Mouse (Mus musculus) liver, postnatal 0 days (tissue): ENCODE measurements around the gene Cyfip1. TPM values are rescaled to one million over a fixed set of nuclear protein-coding genes. Genes with fewer than 3 reads are reported as not detected.

Experiments used
- ATAC-seq: fragments of 200-750 bp; cut with Nextera tagmentation; 2 replicates; pipeline ENCODE4 v1.8.0; 2017; ENCODE audit warnings: mild to moderate bottlenecking, moderate library complexity
- DNase-seq: peaks from one replicate; pipeline ENCODE4 v3.0.0-alpha.2; 2016
- H3K27ac ChIP-seq: fragments of 300-500 bp; sonication (generic); 2 replicates; pipeline ENCODE4 v1.5.1; 2014; ENCODE audit warnings: antibody characterized with exemption, moderate library complexity, mild to moderate bottlenecking, low read depth
- H3K27me3 ChIP-seq: fragments of 300-500 bp; sonication (generic); 2 replicates; pipeline ENCODE4 v1.6.1; 2014; ENCODE audit warnings: low read length, control low read depth, mixed read lengths; ENCODE audit not compliant: insufficient read depth
- H3K36me3 ChIP-seq: fragments of 300-500 bp; sonication (generic); replicated peaks from 2 replicates; pipeline ENCODE4 v1.6.1; 2014; ENCODE audit warnings: mild to moderate bottlenecking, control low read depth, low read length, moderate library complexity, mixed read lengths; ENCODE audit not compliant: insufficient read depth
- H3K4me1 ChIP-seq: fragments of 300-500 bp; sonication (generic); 2 replicates; pipeline ENCODE4 v1.6.1; 2014; ENCODE audit warnings: antibody characterized with exemption, mild to moderate bottlenecking, control low read depth; ENCODE audit not compliant: insufficient read depth
- H3K4me2 ChIP-seq: fragments of 300-500 bp; sonication (generic); 2 replicates; pipeline ENCODE4 v1.6.1; 2014; ENCODE audit warnings: low read depth, mild to moderate bottlenecking, low read length, moderate library complexity, mixed read lengths
- H3K4me3 ChIP-seq: fragments of 300-500 bp; sonication (generic); 2 replicates; pipeline ENCODE4 v1.5.1; 2014; ENCODE audit warnings: low read depth, low read length
- H3K9ac ChIP-seq: fragments of 300-500 bp; sonication (generic); replicated peaks from 2 replicates; pipeline ENCODE4 v1.6.1; 2014; ENCODE audit warnings: mild to moderate bottlenecking, moderate library complexity
- H3K9me3 ChIP-seq: fragments of 300-500 bp; sonication (generic); 2 replicates; pipeline ENCODE4 v1.6.1; 2016; ENCODE audit warnings: mild to moderate bottlenecking, control low read depth, low read length, mixed read lengths
- CTCF ChIP-seq: sonication (generic); IDR thresholded peaks from 2 replicates; pipeline ENCODE4 v1.5.1; 2016; ENCODE audit warnings: antibody characterized with exemption, low read depth
- EP300 ChIP-seq: IDR thresholded peaks from 2 replicates; pipeline ENCODE4 v1.6.1; 2016; ENCODE audit warnings: antibody characterized with exemption, low read depth, mild to moderate bottlenecking
- WGBS: fragments of 180-500 bp; shearing (Covaris S2); extraction: QIAGEN DNeasy Blood & Tissue Kit; methylation state at CpG from one replicate; pipeline ENCODE4 v1.1.7; 2014; ENCODE audit not compliant: insufficient replicate concordance; 5-methylcytosine and 5-hydroxymethylcytosine counted together
- polyA plus RNA-seq: library from polyadenylated mRNA; unstranded; fragments of >200 nt; fragmentation: Nextera tagmentation; extraction: Ambion mirVana; gene quantifications from 2 replicates; pipeline ENCODE4 v1.2.1, GENCODE M21; 2015

The Cyfip1 gene
- polyA plus RNA-seq, 1 experiment from 2014 or later, result 14.3 TPM

DNA sequence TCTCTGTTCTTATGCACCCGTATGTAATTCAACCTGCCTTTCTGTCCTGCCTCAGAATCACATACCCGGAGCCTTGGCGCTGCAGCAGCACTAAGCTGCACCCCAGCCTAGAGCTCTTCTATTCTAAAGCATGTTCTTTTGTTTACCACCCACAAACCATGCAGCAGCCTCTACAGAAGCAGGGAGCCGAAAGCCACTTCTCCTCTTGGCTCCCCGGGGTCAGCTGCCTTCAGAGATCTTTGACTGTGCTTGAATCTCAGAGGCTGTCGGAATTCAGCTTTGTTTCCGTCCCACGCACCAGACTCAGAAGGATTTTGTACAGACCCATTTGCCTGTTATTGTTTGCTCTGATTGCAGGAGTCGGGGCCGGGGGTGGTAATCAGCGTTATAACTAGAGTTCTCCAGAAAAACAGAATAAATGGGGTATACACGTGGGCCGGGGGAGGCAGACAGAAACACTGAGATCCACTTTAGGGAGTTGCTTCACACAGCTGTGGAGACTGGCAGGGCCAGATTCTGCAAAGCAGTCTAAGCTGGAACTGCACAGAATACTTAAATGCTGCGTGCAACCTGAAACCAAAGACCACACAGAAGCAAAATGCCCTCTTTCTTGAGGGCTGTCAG is 8.5 kb downstream of the Cyfip1 start:
- no peak for ATAC-seq
- H3K36me3 ChIP-seq, result no peaks in the 10 kb centered on the region
- H3K4me3 ChIP-seq, result no peak overlapping the region
- TF ChIP-seq EP300 (no peak), CTCF (no peak)
- H3K27me3 ChIP-seq, result no peaks in the 10 kb centered on the region
- no peak overlapping the region for H3K4me2 ChIP-seq
- 79% methylated on average over 14 of the region's 14 CpGs for WGBS
- H3K27ac ChIP-seq, result no peak overlapping the region
- DNase-seq, result no peak
- no peaks in the 10 kb centered on the region for H3K9me3 ChIP-seq
- peaks cover 9% of the 10 kb centered on the region for H3K4me1 ChIP-seq
- no peak overlapping the region for H3K9ac ChIP-seq

DNA sequence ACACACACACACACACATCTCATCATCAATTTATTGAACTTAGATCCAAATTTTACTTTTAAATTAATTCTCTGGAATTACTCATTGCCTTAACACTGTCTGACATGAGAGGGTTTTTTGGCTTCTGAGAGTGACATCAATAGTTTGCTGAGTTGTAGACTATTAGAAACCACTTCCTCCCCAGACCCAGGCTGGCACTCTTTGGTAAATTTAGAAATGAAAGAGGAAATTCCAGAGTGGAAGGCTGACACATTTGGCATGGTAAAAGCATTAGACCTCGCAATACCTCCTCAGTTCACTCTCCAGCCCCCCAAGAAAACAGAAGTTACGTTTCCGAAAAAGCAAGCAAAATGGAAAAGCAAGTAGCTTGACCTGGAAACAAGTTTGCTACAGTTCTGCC is 11.2 kb downstream of the Cyfip1 start:
- no peaks in the 10 kb centered on the region for H3K9me3 ChIP-seq
- no peaks in the 10 kb centered on the region for H3K36me3 ChIP-seq
- ATAC-seq (peak; percentile 33; the same call in 1 of the 2 replicates), DNase-seq (no peak)
- H3K27ac ChIP-seq, result no peak overlapping the region
- 45% methylated on average over 3 of the region's 3 CpGs for WGBS
- TF ChIP-seq CTCF (no peak), EP300 (no peak)
- H3K4me1 ChIP-seq, result peaks cover 7% of the 10 kb centered on the region; the same call in 1 of the 2 replicates
- no peaks in the 10 kb centered on the region for H3K27me3 ChIP-seq
- no peak overlapping the region for H3K4me3 ChIP-seq
- H3K4me2 ChIP-seq, result no peak overlapping the region
- no peak overlapping the region for H3K9ac ChIP-seq

DNA sequence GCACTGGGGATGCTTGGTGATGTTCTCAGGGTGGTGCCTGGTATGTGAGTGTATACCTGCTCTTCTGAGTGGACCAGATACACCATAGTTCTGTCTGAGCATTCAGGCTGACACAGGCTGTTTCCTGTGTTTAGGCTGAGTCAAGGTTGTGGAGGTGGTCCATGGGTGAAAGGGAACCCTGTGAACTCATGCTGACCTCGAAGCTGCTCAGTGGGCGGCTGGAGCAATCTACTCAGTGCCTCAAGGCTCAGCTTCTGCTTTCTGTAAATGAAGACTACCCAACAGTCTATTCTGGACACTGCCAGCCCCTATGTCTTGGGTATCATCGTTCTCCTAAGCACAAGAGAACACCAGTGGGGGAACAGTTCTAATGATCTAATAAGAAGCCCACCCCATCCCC is 14.1 kb downstream of the Cyfip1 start:
- H3K36me3 ChIP-seq, result no peaks in the 10 kb centered on the region
- no peak for ATAC-seq
- peaks cover 10% of the 10 kb centered on the region; the same call in 1 of the 2 replicates for H3K4me1 ChIP-seq
- no peak overlapping the region for H3K27ac ChIP-seq
- no peak for TF ChIP-seq CTCF
- no peak for TF ChIP-seq EP300
- no peaks in the 10 kb centered on the region for H3K9me3 ChIP-seq
- no peak overlapping the region for H3K4me3 ChIP-seq
- no peak for DNase-seq
- H3K4me2 ChIP-seq, result no peak overlapping the region
- WGBS, result 42% methylated on average over 3 of the region's 3 CpGs
- no peak overlapping the region for H3K9ac ChIP-seq
- no peaks in the 10 kb centered on the region for H3K27me3 ChIP-seq

DNA sequence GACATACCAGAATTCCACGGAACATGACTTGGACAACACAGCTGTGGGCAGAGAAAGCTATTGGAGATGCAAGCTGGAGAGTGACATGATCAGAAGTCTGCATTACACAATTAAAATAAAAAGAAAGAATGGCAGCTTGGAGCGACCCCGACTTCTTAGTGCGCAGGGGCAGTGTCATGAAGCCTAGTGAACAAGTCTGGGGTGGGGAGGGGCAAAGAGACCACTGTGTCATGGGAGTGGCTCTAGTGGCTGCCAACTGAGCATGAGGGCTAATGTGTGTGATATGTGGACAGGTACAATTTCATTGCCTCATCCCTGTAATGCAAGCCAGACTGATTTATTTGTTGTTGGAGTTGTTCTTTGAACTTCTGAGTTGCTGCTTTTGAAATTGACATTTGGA is 15.2 kb downstream of the Cyfip1 start:
- H3K36me3 ChIP-seq, result no peaks in the 10 kb centered on the region
- DNase-seq (no peak), ATAC-seq (no peak)
- H3K9ac ChIP-seq, result no peak overlapping the region
- H3K27me3 ChIP-seq, result no peaks in the 10 kb centered on the region
- H3K4me1 ChIP-seq, result peaks cover 8% of the 10 kb centered on the region; the same call in 1 of the 2 replicates
- no peak overlapping the region for H3K4me2 ChIP-seq
- TF ChIP-seq CTCF, result no peak
- no peak for TF ChIP-seq EP300
- no peaks in the 10 kb centered on the region for H3K9me3 ChIP-seq
- H3K27ac ChIP-seq, result no peak overlapping the region
- WGBS, result 84% methylated on average over 4 of the region's 4 CpGs
- no peak overlapping the region for H3K4me3 ChIP-seq

DNA sequence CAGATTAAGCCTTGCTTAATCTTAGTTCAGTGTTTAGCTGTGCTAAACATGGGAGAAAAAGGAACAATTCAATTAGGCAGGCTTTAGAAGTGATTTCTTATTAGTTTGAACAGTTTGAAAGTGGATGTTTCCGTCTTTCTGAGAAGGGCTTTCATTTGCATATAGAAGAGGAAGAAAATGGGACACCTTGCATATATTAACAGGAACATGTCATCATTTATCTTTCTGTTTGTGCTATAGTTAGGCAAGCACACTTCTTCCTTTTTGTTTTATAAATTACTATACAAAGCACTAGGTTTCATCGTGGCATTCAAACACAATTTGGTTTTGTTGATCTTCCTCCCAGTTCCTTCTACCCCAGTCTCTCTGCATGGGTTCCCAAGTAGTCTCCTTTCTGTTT is 16.2 kb downstream of the Cyfip1 start:
- Histone ChIP-seq H3K4me2 (no peak overlapping the region), H3K9ac (no peak overlapping the region), H3K36me3 (no peaks in the 10 kb centered on the region), H3K9me3 (no peaks in the 10 kb centered on the region), H3K4me1 (peaks cover 8% of the 10 kb centered on the region; the same call in 1 of the 2 replicates), H3K27me3 (no peaks in the 10 kb centered on the region), H3K4me3 (no peak overlapping the region), H3K27ac (no peak overlapping the region)
- DNase-seq (no peak), ATAC-seq (no peak)
- WGBS, result 42% methylated on average over 2 of the region's 2 CpGs
- no peak for TF ChIP-seq CTCF

DNA sequence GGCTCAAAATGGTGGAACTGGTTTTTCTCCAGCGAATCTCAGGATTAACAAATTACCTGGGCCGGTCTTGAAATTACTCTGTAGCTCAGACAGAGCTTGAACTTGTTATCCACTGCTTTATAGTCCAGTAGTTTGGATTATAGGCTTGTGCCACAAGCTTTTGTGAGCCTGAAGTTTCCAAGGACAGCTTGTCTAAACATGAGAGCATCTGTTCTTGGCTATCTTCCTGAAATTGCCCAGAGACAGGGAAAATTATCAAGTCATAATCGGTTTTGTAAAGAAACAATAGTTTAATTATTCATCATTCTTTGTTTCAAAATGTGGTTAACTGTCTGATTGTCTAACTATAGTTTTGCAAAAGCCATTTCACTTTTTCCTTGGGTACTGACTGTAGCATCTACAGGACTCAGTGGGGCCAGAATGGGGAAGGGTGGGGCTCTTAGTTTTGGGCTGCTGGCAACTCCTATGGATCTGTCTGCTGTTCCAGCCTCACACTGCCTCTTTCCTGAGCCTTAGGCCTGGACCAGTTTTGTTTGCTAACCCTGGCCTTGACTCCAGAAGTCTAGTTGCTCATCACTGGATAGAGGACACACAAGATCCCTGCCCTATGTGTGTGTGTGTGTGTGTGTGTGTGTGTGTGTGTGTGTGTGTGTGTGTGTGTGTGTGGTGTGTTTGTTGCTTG is 17.4 kb downstream of the Cyfip1 start:
- TF ChIP-seq CTCF (no peak), EP300 (no peak)
- no peak for DNase-seq
- H3K9me3 ChIP-seq, result no peaks in the 10 kb centered on the region
- H3K36me3 ChIP-seq, result no peaks in the 10 kb centered on the region
- WGBS, result 78% methylated on average over 3 of the region's 3 CpGs
- no peak for ATAC-seq
- H3K4me1 ChIP-seq, result 0 out of 2 replicates have a peak, but pooled peaks cover 6% of the 10 kb centered on the region
- no peak overlapping the region for H3K4me3 ChIP-seq
- no peak overlapping the region for H3K27ac ChIP-seq
- no peak overlapping the region for H3K4me2 ChIP-seq
- H3K27me3 ChIP-seq, result no peaks in the 10 kb centered on the region
- H3K9ac ChIP-seq, result no peak overlapping the region
